Mouse (Mus musculus) heart, embryonic 16.5 days (tissue): Measurements from ENCODE around the gene Gm21190. TPM values are rescaled to one million over a fixed set of nuclear protein-coding genes. Genes with fewer than 3 reads are reported as not detected.

Experiments used
- polyA plus RNA-seq: library from polyadenylated mRNA; unstranded; fragments of >200 nt; fragmentation: Nextera tagmentation; extraction: Ambion mirVana; gene quantifications from 2 replicates; pipeline ENCODE4 v1.2.1, GENCODE M21; 2015

Gene Gm21190
- polyA plus RNA-seq, 1 experiment from 2014 or later: not detected

Other genes with a start within 250 kb of the Gm21190 start
- gene Gm21149, start 52.7 kb downstream of the Gm21190 start, polyA plus RNA-seq: 0.26 and 0.32 TPM in 2 replicates
- 0.25 TPM in 1 of 2 replicates, not detected in the other for gene Gm21083, start 48.1 kb upstream of the Gm21190 start, polyA plus RNA-seq
- not detected in 2 replicates for gene Speer4d, start 89.8 kb upstream of the Gm21190 start, polyA plus RNA-seq
- gene 4930572O03Rik, start 127.8 kb upstream of the Gm21190 start, polyA plus RNA-seq: not detected in 2 replicates
- gene Speer4c, start 185.0 kb upstream of the Gm21190 start, polyA plus RNA-seq: not detected in 2 replicates